12 mouse cellular contexts compared by ENCODE assay signal in genomic region chr13:29014827-29015604, GRCm38 (mm10).
DNase-seq lines count a peak whose midpoint lies in the region; ATAC-seq and TF ChIP-seq lines count a peak whose summit lies in the region.
"Had no signal": no experiment of that assay in that cellular context is flagged by ENCODE, and none has a peak within 500 bp of the region (broad histone marks: within the 10 kb centered on the region; RNA-seq: fewer than 3 reads in every experiment).

No protein-coding gene starts in this region.

- H3K4me3 ChIP-seq in neural tube, embryonic 11.5 days (ENCODE audit: low read depth, low read length) = 0 out of 2 replicates have a peak overlapping the region, but pooled peaks have one; percentile 9
- H3K4me3 ChIP-seq in embryonic facial prominence, embryonic 13.5 days = no peak overlapping the region
- no peak overlapping the region for H3K4me3 ChIP-seq in thymus, adult 2 months (ENCODE audit: control insufficient read depth, insufficient read depth, low read length)

- 0 out of 2 replicates have a peak overlapping the region, but pooled peaks have one; percentile 31 for H3K9ac ChIP-seq in neural tube, embryonic 11.5 days (ENCODE audit: low read length)
- H3K9ac ChIP-seq in embryonic facial prominence, embryonic 13.5 days = no peak overlapping the region

- peak; percentile 87 for ATAC-seq in neural tube, embryonic 11.5 days (ENCODE audit: insufficient read depth, low FRiP score, low TSS enrichment)
- ATAC-seq in embryonic facial prominence, embryonic 13.5 days (ENCODE audit: insufficient number of reproducible peaks, insufficient read depth, low FRiP score, low TSS enrichment, low read depth) = no peak
- ATAC-seq: lung, postnatal 0 days had no signal

- H3K27me3 ChIP-seq in neural tube, embryonic 11.5 days (ENCODE audit: control insufficient read depth, insufficient read depth, low read length) = no peaks in the 10 kb centered on the region
- 0 out of 2 replicates have a peak, but pooled peaks cover 5% of the 10 kb centered on the region for H3K27me3 ChIP-seq in embryonic facial prominence, embryonic 13.5 days
- H3K27me3 ChIP-seq in thymus, adult 2 months (ENCODE audit: control insufficient read depth, insufficient read depth, low read length) = no peaks in the 10 kb centered on the region

- H3K4me2 ChIP-seq in neural tube, embryonic 11.5 days (ENCODE audit: low read depth) = peak overlapping the region; percentile 40
- peak overlapping the region; percentile 24 for H3K4me2 ChIP-seq in embryonic facial prominence, embryonic 13.5 days

- DNase-seq in neural tube, embryonic 11.5 days (ENCODE audit: low spot score) = peak; percentile 55
- DNase-seq in neural tube, embryonic 10.5 days (ENCODE audit: extremely low spot score, low spot score) = no peak
- peak; percentile 15 for DNase-seq in layer of hippocampus, adult 9-10 months (ENCODE audit: low spot score)
- peak; percentile 91 for DNase-seq in retina, postnatal 1 day
- DNase-seq in urinary bladder, postnatal 36 days (ENCODE audit: low spot score in 2 of 2) = no peak
- no peak for DNase-seq in thymus, adult 2 months
- DNase-seq in urinary bladder, postnatal 25 days (ENCODE audit: low spot score) = no peak
- DNase-seq: heart, adult 2 months; kidney, postnatal 14 days had no signal

- no peaks in the 10 kb centered on the region for H3K9me3 ChIP-seq in neural tube, embryonic 11.5 days (ENCODE audit: control insufficient read depth, low read length)
- no peaks in the 10 kb centered on the region for H3K9me3 ChIP-seq in embryonic facial prominence, embryonic 13.5 days
- H3K9me3 ChIP-seq: G1E had no signal

- H3K36me3 ChIP-seq in neural tube, embryonic 11.5 days (ENCODE audit: control insufficient read depth, insufficient read depth, low read length) = no peaks in the 10 kb centered on the region
- H3K36me3 ChIP-seq in embryonic facial prominence, embryonic 13.5 days = no peaks in the 10 kb centered on the region
- H3K36me3 ChIP-seq in thymus, adult 2 months (ENCODE audit: control insufficient read depth, insufficient read depth, low read length) = no peaks in the 10 kb centered on the region
- H3K36me3 ChIP-seq: G1E had no signal

- H3K4me1 ChIP-seq in neural tube, embryonic 11.5 days (ENCODE audit: control insufficient read depth, insufficient read depth, low read length) = peaks cover 12% of the 10 kb centered on the region
- peaks cover 9% of the 10 kb centered on the region for H3K4me1 ChIP-seq in embryonic facial prominence, embryonic 13.5 days
- no peaks in the 10 kb centered on the region for H3K4me1 ChIP-seq in thymus, adult 2 months (replicated peaks; ENCODE audit: control insufficient read depth, insufficient read depth, low read length)

- TF ChIP-seq POLR2A in thymus, adult 2 months (IDR thresholded peaks at IDR 0.05; ENCODE audit: control insufficient read depth, extremely low read depth, insufficient read depth, low read length, poor library complexity) = no peak

- peak overlapping the region; percentile 67 for H3K27ac ChIP-seq in neural tube, embryonic 11.5 days (ENCODE audit: low read depth, low read length)
- H3K27ac ChIP-seq in embryonic facial prominence, embryonic 13.5 days = no peak overlapping the region
- H3K27ac ChIP-seq in thymus, adult 2 months (ENCODE audit: control insufficient read depth, insufficient read depth, low read length) = no peak overlapping the region
- H3K27ac ChIP-seq: heart, adult 2 months had no signal

- WGBS in neural tube, embryonic 11.5 days = 25% methylated on average over 13 of the region's 13 CpGs
- WGBS in embryonic facial prominence, embryonic 13.5 days = 29% methylated on average over 13 of the region's 13 CpGs
- WGBS in thymus, adult 2 months = 80% methylated on average over 13 of the region's 13 CpGs

- TF ChIP-seq CTCF in thymus, adult 2 months (IDR thresholded peaks at IDR 0.05; ENCODE audit: borderline replicate concordance, control insufficient read depth, extremely low read depth, insufficient read depth, low read length, poor library complexity) = no peak

Comparison
In these comparisons a context has a peak if more than half of its experiments do, and no peak if none do; other contexts are left out.
1. DNase-seq: peak in neural tube, embryonic 11.5 days (single experiment), layer of hippocampus, adult 9-10 months (single experiment) and retina, postnatal 1 day (single experiment); none in neural tube, embryonic 10.5 days (single experiment), urinary bladder, postnatal 36 days (0 of 2), thymus, adult 2 months (single experiment) and urinary bladder, postnatal 25 days (single experiment).